Mouse (Mus musculus) left cerebral cortex, postnatal 4 days (tissue): Measurements from ENCODE around the gene Ncam1. TPM values are rescaled to one million over a fixed set of nuclear protein-coding genes. Genes with fewer than 3 reads are reported as not detected.

Experiments used
- DNase-seq: peaks from one replicate; pipeline ENCODE4 v3.0.0-alpha.2; 2022
- intact Hi-C: fragments of 180-260 bp; cut with DNase I; formaldehyde crosslinking; loops from one replicate; pipeline ENCODE4 v1.15.1; 2025
- total RNA-seq, 2 experiments: library from RNA; stranded (reverse); gene quantifications; 2 replicates each; pipeline ENCODE4 v1.2.3; 2021

The Ncam1 gene
- total RNA-seq, 2 experiments from 2014 or later = 1,041 to 1,075 TPM

DNA sequence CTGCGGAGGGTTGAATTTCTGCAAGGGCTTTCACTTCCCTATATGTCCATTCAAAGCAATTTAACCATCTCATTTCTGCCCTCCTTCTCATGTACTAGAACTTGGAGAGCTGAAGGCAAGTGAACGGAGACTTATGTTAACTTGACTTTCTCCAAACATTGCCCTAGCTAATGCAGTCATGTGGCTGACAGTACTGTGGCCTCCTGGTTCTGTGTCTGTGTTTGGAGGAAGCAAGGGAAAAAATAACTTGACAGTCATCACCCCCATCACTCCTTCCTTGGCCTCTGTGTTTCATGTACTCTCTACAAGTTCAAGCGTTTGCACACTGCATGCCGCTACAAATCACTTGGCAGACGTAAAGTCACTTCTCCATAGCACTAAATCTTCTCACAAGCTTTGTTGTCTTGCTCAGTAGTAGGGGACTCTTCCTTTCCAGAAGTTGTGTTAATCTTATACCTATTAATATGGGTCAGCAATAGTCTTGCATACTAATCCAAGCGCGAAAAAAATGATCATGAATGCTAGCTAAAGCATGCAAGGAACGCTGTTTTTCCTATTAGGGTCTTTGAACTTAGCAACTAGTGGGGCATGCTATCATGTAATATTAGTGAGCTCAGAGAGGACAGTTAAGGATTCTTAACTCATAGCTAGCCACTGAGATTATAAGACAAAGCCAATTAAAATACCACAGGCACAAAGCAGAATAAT, 115.0 kb downstream of the Ncam1 start:
- intact Hi-C loops = no loop called here
- no peak for DNase-seq

DNA sequence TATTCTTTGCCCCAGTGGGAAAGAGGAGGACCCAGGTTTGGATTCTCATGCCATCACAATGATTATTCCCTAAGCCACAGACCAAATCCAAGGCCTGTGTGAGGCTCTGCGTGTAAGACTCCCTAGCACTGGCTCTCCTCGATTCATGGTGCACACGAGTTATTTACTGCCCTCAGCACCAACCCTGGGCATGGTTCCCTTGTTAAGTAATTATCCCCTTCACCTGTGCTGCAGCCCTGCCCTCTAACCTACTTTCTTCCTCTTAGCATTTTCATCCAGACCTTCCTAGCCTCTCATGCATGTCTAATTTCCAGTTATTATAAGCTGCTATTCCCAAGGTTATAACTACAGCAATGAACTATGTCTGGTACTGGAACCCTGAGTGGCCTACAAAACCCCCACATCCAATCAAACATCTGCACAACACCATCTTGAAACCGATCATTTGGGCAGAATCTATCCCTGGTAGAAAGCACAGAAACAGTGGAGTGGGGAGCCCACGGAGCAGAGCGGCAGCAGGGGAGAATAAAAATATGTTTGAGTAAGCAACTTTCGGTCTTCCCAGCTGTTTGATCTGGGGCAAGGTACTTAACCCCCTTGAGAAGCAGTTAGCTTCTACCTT, 116.8 kb downstream of the Ncam1 start:
- no peak for DNase-seq
- intact Hi-C loops = no loop called here

DNA sequence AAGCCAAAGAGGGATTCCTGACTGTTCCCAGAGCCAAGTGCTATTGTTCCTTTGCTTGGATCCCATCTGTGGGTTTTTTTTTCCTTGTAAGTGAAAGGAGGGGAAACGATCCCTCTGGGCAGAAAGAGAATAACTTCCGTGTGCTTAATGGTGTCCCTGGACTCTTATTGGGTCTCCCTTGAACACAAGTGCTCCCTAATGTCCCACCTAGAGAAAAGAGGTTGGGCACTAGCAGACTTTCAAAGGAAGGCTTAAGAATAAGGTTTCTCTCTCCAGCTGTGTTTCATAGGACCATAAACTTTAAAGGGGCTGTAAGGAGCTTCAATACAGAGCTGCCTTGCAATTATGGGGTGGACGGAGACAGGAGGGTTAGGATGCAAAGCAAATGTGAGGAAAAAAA, 119.5 kb downstream of the Ncam1 start:
- intact Hi-C loops = no loop called here
- no peak for DNase-seq

DNA sequence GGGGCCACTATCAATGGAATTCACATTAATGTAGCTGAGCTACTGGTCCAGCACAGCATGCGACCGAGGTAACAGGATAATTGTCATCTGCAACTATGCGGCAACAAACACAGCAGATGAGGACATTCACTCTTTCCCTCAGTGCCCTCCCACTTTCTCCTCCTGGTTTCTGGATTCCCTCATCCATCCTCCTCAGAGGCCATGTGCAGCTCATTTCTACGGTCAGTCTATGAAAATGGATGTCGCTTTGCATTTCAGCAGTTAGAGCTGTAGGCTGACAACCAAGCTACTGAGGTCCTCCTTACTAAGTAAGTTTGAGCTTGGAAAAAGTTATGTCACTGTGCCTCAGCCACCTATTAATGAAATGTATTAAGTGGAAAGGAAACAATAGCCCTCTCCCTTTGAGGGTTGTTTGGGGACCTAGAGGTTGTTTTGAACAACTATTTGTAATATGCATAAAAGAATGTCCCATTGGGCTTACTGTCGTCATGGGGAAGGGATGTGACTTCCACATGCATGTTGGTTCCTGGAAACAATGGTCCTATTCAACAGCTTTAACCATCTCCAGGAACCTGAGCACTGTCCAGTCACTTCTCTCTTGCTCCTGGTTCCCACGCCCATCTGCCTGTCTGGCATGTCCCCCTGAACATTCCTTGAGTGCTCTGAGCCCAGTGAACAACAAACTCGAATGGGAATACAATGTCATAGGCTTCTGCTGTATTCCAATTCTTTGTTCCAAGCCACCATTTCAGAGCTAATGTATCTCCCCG, 122.8 kb downstream of the Ncam1 start:
- intact Hi-C loops = no loop called here
- DNase-seq = no peak

DNA sequence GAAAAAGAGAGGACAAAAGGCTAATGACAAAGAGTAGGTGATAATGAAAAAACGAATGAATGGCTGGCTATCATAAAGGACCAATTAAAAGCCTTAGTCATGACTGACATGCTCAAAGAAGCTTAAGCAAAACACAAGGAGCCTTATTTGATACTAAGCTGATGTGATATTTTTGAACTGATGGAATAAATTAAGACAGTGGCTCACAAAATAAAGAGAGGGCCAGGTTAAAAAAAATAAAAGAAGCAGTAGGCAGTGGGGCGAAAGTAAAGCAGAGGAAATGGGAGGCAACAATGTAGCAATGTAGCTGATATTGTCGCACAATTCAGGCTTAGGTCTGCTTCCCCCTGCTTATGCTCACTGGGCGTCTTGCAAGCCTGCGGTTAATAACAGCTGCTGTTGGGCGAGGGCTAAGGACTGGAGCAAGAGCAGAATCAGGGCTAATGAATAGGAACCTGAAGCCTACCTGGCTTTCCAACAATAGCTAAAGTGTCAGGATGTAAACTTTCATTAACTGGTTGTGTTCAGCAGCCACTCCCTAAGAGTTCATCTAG, 126.0 kb downstream of the Ncam1 start:
- intact Hi-C loops = no loop called here
- DNase-seq = no peak

DNA sequence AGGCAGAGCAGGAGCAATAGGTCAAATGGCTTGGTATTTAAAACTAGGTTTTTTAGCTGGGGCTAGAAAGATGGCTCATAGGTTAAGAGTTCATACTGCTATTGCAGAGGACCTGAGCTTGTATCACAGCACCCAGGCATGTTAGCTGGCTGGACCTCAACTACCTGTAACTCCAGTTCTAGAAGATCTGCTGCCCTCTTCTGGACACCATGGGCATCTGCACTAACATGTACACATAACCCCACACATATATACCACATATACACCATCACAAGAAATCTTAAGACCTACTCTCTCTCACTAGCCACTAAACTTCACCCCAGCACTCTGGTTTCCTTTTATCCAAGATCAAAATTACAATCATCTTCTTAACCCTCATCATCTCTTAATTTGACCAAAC, 131.7 kb downstream of the Ncam1 start:
- intact Hi-C loops = no loop called here
- no peak for DNase-seq

DNA sequence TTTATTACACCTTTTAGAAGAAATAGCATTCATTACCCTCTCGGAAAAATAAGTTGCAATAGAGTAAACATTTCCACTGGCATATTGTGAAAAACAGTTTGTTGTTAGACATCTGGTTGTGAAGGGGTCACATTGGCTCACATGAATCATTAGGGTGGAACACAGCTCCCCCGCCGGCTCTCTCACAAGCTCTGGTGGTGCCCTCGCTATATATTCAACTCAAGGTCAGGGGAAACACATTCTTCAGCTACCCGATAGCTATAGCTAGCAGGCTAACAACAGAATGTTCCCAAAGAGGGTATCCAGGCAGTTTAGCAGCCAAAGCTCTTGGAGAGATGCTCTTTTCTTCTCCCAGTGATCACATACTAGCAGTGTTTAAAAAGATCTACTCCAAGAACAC, 133.4 kb downstream of the Ncam1 start:
- intact Hi-C loops = no loop called here
- DNase-seq = no peak

DNA sequence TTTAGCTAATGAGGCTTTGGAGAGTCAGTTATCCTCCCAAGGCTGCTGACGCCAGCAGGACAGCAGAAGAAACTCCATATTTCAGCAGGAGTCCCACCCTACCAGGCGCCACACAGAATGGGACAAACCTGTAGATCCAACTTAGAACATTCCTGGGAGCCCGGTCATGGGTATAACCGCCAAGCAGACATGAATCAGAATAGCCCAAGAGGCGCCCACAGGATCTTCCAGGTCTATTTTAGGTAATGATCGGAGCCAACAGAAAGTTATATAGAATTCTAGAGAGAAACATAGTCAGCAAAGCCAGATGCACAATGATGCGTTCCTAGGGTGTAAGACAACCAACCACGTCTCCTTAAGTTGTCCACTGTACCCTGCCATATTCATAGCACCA, 134.8 kb downstream of the Ncam1 start:
- intact Hi-C loops = no loop called here
- no peak for DNase-seq

DNA sequence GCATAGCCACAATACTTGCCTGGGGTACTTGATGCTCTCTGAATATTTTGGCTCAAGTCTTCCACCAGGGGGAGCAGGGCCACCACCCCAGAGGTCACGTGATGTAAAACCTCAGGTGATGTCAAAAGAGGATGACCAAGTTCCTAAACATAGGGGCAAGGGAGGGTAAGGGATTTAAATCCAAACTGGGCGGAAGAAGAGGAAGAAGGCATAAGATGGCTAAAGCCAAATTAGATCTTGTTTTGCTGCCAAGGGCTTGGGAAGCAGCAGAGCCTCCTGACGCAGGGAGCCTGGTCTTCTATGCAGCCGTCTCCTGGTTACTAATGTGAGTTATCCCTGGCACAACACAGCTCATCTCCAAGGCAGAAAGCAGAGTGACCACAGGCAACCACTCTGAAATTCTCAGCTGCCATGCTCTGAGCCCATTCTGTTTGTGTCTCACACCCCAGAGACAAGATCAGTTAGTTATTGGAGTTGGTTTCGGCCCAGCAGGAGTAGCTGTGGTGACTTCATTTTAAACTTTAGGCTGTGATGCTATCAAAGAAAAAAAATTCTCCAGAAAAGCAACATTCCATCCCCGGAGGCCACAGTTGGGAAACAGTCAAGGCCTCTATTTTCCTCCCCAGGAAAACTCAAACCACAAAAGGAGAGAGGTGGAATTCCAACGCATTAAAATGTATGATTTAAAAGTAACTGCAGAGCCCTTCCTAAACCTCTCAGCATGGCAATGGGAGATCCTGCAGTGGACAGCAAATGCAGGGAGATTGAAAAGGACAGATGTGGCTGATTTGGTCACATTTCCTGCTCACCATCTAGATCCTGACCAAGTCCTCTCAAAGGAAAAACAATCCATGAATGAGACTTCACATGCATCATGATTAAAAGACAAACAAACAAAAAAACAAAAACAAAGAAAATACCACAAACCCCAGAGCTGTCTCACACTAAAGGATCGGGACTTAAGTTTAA, 135.5 kb downstream of the Ncam1 start:
- peak; percentile 29 for DNase-seq
- intact Hi-C loops = no loop called here

DNA sequence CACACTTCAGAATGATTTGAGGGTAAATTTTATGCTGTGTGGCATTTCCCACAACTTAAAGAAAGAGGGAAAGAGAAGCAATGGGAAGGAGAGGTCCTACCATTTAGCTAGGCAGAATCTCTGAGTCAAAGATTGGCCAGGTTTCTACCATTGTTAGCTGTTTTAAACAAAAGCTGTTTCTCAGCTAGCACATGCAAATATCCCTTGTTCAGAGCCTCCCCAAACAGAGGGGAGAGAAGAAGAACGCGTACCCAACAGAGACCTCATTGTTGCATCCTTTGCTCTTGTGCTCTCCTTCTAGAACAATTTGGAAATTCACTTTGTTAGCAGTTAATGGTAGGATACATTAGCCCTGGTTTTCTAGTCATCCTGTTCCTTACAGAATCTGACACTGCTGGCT, 137.2 kb downstream of the Ncam1 start:
- intact Hi-C loops = no loop called here
- no peak for DNase-seq

DNA sequence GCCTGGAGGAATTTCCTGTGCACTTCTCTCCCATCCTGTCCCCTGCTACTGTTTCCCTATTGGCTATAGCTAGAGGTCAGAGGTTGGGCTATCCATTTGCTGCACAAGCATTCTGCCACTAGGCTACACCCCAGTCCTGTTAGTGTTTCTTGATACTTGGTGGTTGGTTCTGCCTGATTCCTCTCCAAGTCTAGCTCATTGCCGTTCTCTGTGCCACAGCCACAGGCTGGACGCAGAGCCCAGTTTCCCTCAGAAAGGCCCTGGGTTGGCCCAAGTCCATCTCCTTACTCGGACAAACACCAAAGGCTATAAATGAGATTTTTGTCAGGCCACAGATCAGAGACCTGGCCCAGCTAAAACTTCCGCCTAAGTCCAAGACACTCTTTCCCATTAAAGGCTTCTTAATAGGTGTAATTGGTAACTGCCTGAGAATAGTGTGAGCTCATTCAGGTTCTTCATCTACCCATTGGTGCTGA, 140.3 kb downstream of the Ncam1 start:
- peak; percentile 49 for DNase-seq

DNA sequence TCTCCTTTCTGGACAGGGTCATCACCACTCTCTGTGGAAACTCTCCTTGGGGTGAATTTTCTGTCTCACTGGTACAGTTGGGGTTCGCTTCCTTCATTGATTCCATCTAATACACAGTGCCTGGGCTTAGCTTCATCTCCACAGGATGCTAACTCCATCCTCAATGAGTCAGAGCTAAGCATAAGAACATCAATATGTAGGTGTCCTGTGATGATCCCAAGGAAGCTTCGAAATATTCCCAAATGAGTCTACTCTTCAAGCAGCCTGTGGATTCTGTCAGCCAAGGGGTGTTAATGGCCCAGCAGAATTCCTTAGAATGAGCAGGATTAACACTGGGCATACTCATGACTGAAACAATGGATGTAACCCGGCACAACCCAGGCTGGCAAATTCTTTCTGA, 144.3 kb downstream of the Ncam1 start:
- intact Hi-C loops = no loop called here
- DNase-seq = no peak

More for the DNA sequence above, 140.3 kb downstream of the Ncam1 start:
- intact Hi-C loops = no loop called here

DNA sequence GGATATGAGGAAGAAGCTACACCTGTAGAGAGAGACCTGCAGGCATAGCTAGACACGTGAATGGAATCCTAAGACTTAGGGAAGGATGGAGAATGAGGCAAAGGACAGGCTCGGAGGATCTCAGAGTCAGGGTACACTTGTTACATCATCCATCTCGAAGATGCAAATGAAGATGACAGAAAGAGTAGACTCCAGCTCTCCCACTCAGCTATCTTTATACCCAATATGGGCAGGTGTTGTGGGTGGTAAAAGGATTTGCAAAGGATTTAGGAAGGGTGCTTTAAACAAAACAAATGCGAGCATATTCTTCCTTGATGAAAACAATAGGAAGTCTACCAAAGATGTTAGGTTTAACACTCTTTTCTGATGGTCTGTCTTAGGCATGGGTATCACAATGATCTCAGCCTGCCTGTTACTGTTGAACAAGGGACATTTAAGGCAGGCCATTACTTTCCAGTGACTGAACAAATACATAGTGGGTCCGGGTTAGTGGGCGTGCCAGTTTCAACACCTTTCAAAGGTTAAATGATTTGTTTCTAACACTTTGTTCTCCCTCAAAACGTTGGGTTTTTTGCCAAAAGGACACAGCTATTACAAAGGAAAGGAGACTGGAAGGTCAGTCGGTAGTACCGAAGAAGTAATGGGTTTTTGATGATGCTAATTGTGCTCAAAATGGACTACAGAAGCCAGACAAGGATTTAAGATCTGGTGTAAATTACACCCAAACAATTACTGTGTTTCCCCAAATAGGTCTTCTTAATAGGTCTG, 145.1 kb downstream of the Ncam1 start:
- intact Hi-C loops = no loop called here
- no peak for DNase-seq

DNA sequence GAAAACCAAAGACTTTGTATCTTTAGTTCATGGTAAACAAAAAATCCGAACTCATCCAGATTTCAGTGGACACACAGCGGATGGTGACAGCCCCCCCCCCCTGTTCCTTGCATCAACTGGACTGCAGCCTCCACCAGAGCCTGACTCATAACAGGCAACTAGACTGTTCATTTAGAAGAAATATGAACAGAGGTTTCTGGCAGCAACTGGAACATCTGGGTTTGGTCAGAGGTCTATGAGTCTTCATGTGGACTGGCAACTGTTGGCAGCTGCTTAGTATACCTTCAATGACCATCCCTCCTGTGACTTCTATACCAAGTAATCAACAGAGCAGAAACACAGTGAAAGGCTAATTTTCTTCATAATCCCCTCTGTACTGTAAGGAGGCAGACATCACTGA, 154.4 kb downstream of the Ncam1 start:
- intact Hi-C loops = no loop called here
- no peak for DNase-seq

DNA sequence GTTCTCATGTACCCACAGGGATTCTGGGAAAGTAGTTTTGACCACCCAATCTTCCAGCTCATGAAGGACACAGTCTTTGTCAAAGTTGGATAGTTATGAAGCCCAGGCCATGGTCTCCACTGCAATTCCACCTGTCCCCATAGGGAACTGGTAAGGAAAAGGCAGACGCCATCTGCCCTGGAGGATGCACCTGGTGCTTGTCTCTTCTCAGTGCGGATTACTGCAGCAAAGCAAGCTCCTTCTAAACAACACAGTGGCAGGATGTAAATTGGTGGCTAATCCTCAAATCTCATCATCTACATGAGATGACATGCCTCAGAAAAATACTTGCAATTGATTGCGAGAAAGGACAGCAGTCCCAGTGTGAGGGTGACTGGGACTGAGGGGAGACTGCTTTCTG, 158.0 kb downstream of the Ncam1 start:
- intact Hi-C loops = no loop called here
- DNase-seq = no peak

DNA sequence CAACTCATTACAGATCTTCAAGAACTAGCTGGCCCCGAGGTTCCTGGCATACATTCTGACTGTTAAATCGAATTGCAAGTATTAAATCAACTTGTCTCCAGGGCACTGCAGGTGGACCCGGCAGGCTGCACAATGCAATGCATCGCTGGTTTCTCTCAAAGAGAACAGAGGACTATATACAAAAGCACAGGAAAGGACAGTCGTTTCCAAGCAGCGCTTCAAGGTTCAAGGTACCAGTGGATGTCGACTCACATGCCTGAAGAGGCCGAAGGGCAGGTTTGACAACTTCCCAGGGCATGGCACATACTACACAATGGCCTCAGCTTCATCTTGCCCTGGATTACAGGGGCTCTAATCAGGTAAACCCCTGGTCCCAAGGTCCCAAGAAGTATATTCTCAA, 158.6 kb downstream of the Ncam1 start:
- intact Hi-C loops = no loop called here

DNA sequence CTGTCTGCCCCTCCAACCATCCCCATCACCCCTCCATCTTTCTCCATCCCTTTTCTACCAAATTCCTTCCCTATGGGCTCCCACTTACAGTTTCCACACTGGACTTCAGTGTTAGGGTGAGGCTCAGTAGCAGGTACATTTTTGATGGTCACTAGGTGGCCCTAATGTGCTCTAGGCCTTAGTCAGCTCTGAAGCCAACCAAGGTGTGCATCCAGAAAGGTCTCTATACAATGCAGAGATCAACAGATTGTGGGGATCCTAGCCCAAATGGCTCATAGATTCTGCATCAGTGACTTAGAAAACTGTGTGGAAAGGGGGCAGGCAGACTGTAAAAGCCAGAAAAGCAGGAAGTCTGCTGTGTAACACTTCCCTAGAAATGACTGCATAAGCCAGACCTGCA, 160.8 kb downstream of the Ncam1 start:
- no peak for DNase-seq
- intact Hi-C loops = no loop called here

More for the DNA sequence above, 158.6 kb downstream of the Ncam1 start:
- no peak for DNase-seq

DNA sequence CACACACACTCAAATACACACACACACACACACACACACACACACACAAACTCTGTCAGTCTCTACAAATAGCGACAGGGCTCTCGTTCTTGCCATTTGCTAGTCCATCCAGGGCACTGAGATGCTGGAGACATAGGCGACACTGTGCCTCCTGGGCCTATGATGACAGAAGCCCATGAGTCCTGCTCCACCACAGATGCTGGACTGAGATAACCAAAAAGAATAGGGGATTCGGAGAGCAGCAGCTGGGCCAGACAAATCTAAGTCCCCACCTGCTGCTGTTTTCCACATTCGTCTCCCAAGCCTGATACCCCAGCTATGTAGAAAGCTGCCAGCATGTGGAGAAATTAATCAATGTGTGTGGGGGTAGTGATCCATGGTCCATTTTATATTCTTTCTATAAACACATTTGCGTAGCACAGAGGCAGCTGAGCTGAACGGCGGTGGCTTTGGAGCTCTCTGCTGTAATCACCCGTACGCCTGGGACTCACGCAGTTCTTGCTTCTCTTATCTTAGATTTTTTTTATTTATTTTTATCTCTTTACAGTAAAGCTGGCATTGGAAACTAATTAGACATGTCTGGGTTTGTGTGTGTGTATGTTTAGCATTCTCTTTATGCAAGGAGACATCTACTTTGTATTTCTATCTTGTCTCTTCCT, 162.9 kb downstream of the Ncam1 start:
- DNase-seq = no peak
- intact Hi-C loops = no loop called here

DNA sequence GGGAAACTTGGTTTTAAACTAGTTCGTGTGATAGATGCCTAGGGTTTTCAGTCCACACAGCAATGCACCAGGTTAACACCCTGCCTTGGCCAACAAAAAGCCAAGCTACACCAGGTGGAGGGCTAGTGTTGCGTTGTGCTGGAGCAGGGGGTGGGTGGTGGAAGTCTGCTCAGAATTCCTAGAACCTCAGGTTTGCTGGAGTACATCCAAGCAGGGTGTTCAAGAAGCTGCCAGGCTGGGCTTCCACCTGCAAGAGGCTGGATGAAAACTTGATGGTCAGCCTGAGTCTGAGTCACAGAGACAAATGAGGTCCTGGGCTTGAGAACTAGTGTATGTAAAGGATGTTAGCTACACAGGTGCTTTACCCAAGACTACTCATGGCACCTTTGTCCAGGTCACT, 166.1 kb downstream of the Ncam1 start:
- no peak for DNase-seq
- intact Hi-C loops = no loop called here
